Mouse (Mus musculus): ENCODE results near the gene Cdkn2aip. TPM values are rescaled to one million over a fixed set of nuclear protein-coding genes. Genes with fewer than 3 reads are reported as not detected.

Gene Cdkn2aip
- polyA plus RNA-seq, 1 experiment from 2014 or later, result 13.7 TPM

DNA sequence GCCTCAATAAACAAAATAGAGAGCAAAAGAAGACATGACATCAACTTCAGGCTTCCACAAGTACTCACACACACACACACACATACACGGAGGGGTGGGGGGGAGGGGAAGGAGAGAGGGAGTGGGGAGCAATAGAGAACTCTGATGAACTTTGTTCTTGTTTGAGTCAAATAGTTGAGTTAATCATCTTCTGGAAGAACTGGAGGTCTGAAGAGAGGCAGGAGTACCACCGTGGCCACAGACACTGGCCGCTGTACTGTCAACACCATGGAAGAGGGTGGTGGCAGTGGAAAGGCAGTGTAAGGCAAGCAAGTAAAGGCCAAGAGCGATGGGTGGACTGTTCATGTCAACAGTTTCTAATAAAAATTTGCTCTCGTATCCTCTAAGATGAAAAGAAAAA is 54.3 kb downstream of the Cdkn2aip start:
- no peak overlapping the region for H3K27ac ChIP-seq (ENCODE audit: low read depth)
- DNase-seq (no peak), ATAC-seq (peak; percentile 68)
- H3K4me3 ChIP-seq (ENCODE audit: low read depth, low read length), result no peak overlapping the region
- WGBS (ENCODE audit: insufficient replicate concordance), result 61% methylated on average over 5 of the region's 5 CpGs
- H3K9me3 ChIP-seq (ENCODE audit: low read length), result no peaks in the 10 kb centered on the region
- no peaks in the 10 kb centered on the region for H3K4me1 ChIP-seq (ENCODE audit: insufficient read depth)
- TF ChIP-seq CTCF (IDR thresholded peaks at IDR 0.05; ENCODE audit: low read depth) (no peak), EP300 (IDR thresholded peaks at IDR 0.05; ENCODE audit: low read depth) (no peak)
- H3K36me3 ChIP-seq (replicated peaks; ENCODE audit: insufficient read depth, low read length), result no peaks in the 10 kb centered on the region
- H3K27me3 ChIP-seq (ENCODE audit: insufficient read depth, low read length), result no peaks in the 10 kb centered on the region
- no peak overlapping the region for H3K4me2 ChIP-seq (ENCODE audit: low read depth, low read length)
- H3K9ac ChIP-seq (replicated peaks), result no peak overlapping the region

Other genes starting within 250 kb of the Cdkn2aip start
- gene Trappc11, start 180.5 kb downstream of the Cdkn2aip start, polyA plus RNA-seq (2015; fragmentation: Nextera tagmentation; extraction: Ambion mirVana), result 9.2 and 10.2 TPM in 2 replicates
- 32.0 and 34.1 TPM in 2 replicates for gene Rwdd4a, start 180.3 kb downstream of the Cdkn2aip start, polyA plus RNA-seq (2015; fragmentation: Nextera tagmentation; extraction: Ambion mirVana)
- 10.3 and 12.6 TPM in 2 replicates for gene Ing2, start 38.4 kb downstream of the Cdkn2aip start, polyA plus RNA-seq (2015; fragmentation: Nextera tagmentation; extraction: Ambion mirVana)
- gene Cldn24, start 108.2 kb upstream of the Cdkn2aip start, polyA plus RNA-seq (2015; fragmentation: Nextera tagmentation; extraction: Ambion mirVana), result not detected in 2 replicates
- gene Cldn22, start 110.5 kb upstream of the Cdkn2aip start, polyA plus RNA-seq (2015; fragmentation: Nextera tagmentation; extraction: Ambion mirVana), result not detected in 2 replicates